Mouse (Mus musculus): ENCODE results near the gene Atp11c.

The Atp11c gene

GRCm38 (mm10) chrX:60592598-60592997, at the start of gene Atp11c:
TSS of gene Atp11c (minus strand) at chrX:60592698.
- no peak for DNase-seq (ENCODE audit: low read depth, low spot score)

DNA sequence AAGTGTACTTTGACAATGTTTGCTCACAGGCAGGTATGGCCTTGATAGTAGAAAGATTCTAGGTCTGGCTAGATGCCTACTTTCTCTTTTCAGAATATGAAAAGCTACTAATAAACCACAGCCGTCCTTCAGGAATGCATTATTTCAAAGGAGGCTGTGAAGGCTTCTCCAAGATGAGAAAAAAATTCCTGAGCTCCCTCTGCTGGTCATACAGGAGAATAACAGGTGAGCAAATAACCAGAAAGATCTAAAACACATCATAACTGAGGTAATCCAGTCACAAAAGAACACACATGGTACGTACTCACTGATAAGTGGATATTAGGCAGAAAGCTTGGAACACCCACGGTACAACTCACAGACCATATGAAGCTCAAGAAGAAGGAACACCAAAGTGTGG, 16.7 kb upstream of the Atp11c start:
- DNase-seq (ENCODE audit: low read depth, low spot score): peak; percentile 42

DNA sequence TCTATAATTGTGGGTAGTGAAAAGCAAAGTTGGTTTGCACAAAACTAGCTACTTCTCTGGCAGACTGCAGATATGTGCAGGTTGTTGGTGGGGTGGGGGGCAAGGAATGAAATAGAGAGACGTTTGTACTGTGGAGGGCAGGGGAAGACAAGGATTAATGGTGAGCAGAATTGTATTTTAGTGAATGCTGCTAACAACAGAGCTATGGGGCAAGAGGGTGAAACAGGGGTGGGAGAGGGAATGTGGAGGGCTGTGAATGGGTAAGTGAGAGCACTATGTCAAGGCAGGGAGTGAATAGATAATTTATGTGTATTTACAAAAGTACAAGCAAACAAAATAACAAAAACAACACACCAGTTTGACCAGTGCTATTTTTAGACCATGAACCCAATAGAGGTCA, 22.0 kb downstream of the Atp11c start:
- no peak for DNase-seq (ENCODE audit: low read depth, low spot score)

DNA sequence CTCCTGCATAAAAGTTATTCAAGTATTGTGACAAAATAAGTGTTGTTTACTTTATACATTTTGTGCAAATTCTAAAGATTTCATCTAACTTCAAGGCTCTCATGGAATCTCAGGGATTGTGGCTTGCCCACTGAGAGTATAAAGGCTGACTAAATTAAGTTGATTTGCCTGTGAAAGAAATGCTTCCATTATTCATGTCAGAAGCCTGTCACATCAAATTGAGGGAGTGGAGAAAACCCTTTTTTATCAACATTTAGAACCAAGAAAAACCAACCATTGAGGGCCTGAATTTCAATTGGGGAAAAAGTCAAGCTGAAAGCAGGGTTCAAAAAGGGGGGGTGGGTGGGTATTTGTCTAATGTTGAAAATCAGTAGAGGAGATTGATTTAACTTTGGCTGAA, 23.5 kb downstream of the Atp11c start:
- DNase-seq (ENCODE audit: low read depth, low spot score): no peak

DNA sequence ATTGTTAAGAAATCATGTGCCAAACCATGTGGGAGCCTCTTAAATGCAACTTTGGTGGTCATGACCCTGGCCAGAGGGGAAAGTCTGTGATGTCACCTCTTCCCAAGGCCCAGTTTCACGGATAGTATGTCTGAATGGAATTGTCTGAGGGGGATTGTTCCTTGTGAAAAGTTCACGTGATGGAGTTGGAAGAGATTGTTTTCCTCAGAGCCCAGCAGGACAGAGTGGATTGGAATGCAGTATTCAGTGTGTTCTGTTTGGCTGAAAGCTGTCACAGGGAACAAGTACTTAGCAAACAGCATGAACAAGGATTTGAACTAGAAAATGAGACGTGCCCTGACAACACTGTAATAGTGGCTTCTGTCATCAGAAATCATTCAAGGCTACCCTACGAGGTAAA, 37.3 kb downstream of the Atp11c start:
- no peak for DNase-seq (ENCODE audit: low read depth, low spot score)

- DNase-seq (ENCODE audit: low read depth, low spot score): peak; percentile 61
Measured at GRCm38 (mm10) chrX:60547444-60548304, 44.8 kb downstream of the Atp11c start.

DNA sequence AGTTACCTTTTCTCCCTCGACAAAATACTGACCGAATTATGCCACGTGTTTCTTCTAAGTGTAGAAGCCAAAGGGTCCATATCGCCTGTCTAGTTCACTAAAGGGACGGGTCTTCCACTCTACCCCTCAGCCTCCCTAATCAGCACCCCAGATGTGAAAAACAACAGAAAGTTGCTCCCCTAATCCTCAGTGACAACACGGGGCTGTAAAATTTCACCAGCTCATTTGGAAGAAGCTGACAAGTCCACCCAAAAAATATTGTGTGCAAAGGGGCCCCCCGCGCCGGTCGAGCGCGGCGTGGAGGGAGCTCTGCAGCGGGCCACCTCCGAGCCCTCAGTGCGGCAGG, 45.4 kb downstream of the Atp11c start:
- no peak for DNase-seq (ENCODE audit: low read depth, low spot score)

- no peak for DNase-seq (ENCODE audit: low read depth, low spot score)
Measured at GRCm38 (mm10) chrX:60545906-60546305, 46.6 kb downstream of the Atp11c start.

- DNase-seq (ENCODE audit: low read depth, low spot score): no peak
Measured at GRCm38 (mm10) chrX:60545444-60545843, 47.1 kb downstream of the Atp11c start.

- DNase-seq (ENCODE audit: low read depth, low spot score): peak; percentile 6
Measured at GRCm38 (mm10) chrX:60544098-60544497, 48.4 kb downstream of the Atp11c start.

DNA sequence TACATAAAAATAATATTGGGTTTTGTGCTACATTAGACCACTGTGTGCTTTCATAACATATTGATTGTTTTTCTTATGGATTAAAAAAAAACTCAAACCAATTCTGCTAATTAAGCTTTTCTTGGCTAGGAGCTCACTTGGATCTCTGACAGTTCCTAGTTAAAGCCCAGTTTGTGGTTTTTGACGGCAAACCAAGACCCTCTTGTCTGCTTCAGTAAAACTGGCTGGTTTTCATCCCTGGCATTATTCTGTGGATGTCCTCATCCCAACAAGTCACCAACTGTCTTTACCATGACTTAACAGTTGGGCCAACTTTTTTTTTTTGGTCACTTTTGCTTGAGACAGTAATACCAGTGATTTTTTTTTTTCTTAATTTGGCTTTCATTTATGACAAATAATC, 49.6 kb downstream of the Atp11c start:
- no peak for DNase-seq (ENCODE audit: low read depth, low spot score)

GRCm38 (mm10) chrX:60539149-60539548, 53.3 kb downstream of the Atp11c start, which contains the start of gene Gm7073:
TSS of gene Gm7073 (minus strand) at chrX:60539249.
- DNase-seq (ENCODE audit: low read depth, low spot score): no peak

DNA sequence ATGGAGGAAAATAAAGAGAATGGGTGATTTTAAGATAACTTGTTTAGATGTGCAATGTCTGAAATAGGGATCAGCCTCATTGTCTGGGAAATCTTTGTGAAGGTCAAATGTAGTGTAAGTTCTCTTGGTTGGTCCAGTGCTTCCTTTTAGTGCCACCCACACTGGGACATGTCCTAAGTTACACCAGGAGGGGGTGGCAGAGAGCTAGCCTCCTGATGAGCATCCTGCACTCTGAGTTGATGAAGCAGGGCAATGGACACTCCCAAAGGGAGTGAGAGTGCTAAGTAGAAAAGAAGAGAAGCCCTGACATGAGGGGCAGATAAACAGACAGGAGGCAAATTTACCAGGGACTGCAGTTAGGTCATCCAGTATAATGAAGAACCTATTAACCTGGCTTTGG, 88.5 kb downstream of the Atp11c start:
- DNase-seq (ENCODE audit: low read depth, low spot score): peak; percentile 35

DNA sequence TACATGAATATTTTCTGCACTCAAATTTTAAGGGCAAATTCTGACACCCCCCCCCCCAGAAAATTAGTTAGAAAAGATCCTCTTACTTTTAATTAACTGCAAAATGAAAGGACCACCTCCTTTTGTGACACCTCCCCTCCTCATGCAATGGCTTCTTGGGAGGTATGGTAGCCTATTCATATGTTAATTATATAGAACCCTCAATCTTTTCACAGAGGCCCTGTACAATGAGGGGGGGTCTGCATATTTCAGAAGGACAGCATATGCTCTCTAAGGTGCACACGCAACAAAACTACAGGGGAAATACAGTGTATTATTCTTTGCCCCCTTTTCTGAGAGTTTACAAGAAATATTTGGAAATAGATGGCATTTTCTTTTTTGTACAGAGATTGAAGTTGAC, 94.7 kb downstream of the Atp11c start:
- DNase-seq (ENCODE audit: low read depth, low spot score): no peak

DNA sequence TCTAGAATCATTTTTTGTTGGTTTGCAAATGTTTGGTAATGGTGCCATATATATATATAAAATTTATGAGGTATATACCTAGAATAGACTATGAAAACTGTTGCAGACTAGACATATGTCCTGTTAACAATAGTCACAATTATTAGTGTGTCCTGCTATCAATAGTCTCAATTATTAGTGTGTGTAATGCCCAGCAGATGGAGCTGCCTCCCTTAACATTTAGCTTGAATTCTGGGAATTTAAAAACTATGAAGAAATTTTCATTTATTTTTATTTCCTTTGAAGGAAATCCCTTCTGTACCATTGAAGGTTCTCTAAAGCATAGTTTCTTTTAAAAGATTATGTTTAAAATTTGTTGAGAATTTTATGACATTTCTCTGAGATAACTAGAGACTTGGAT, 97.2 kb downstream of the Atp11c start:
- peak; percentile 3 for DNase-seq (ENCODE audit: low read depth, low spot score)

DNA sequence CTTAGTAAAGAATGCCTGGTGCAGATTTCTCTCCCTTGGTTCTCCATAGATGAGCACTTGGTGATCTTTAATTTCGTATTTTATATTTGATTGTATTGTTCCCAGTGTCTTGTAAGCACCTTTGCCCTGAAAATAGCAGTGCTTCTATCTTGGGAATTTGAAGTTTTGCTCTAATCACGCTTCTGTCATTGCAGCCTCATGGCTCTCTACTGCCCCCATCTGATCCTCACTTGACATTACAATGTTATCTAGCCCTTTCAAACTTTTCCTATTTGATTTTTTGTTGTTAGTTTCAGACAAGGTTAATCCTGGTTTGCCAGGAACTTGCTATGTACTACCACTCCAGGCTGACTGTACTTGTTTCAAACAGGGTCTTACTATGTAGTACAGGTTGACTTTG, 128.7 kb downstream of the Atp11c start:
- peak; percentile 29 for DNase-seq (ENCODE audit: low read depth, low spot score)

- no peak for DNase-seq (ENCODE audit: low read depth, low spot score)
Measured at GRCm38 (mm10) chrX:60414563-60415111, 177.9 kb downstream of the Atp11c start.

- DNase-seq (ENCODE audit: low read depth, low spot score): no peak
Measured at GRCm38 (mm10) chrX:60405681-60406080, 186.8 kb downstream of the Atp11c start.

- DNase-seq (ENCODE audit: low read depth, low spot score): peak; percentile 96
Measured at GRCm38 (mm10) chrX:60404668-60405044, 187.8 kb downstream of the Atp11c start.

- peak; percentile 53 for DNase-seq (ENCODE audit: low read depth, low spot score)
Measured at GRCm38 (mm10) chrX:60403764-60404667, 188.5 kb downstream of the Atp11c start.

GRCm38 (mm10) chrX:60403062-60403763, 189.3 kb downstream of the Atp11c start:
- DNase-seq (ENCODE audit: low read depth, low spot score): no peak

GRCm38 (mm10) chrX:60394292-60394691, 198.2 kb downstream of the Atp11c start:
- DNase-seq (ENCODE audit: low read depth, low spot score): peak; percentile 70

Data from brain, adult 2 months (tissue).